In the genomic region with DNA sequence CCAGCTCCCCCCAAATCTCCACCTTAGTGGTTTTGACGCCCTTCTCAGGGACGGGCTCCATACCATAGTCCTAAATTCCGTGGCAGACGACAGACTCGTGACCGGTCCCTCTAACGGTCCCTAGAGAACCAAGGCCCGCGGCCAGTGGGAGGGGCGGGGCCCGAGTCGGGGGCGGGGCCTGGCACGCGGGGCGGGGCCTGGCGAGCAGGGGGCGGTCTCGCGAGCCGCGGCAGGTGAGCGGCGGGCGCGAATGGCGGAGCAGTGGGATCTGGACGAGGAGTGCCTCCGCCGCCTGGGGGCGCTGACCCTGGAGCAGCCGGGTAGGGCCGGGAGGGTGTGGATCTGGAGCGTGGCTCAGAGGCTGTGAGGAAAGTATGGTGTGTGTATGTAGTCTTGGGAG, we compare ENCODE assay signal across 8 mouse cellular contexts. TPM values are rescaled to one million over a fixed set of nuclear protein-coding genes. Genes with fewer than 3 reads are reported as not detected.
DNase-seq lines count a peak whose midpoint lies in the region; ATAC-seq and TF ChIP-seq lines count a peak whose summit lies in the region.

A gene (minus strand): TSS at position 112 of the 400 bp plus-strand sequence.
A gene (plus strand): TSS at position 181 of the 400 bp plus-strand sequence.

- H3K36me3 ChIP-seq in E14TG2a.4 (ENCODE audit: insufficient read depth, low read length): no peaks in the 10 kb centered on the region
- no peaks in the 10 kb centered on the region for H3K36me3 ChIP-seq in embryonic facial prominence, embryonic 12.5 days
- no peaks in the 10 kb centered on the region for H3K36me3 ChIP-seq in heart, embryonic 13.5 days
- H3K36me3 ChIP-seq in kidney, embryonic 16.5 days (ENCODE audit: insufficient read depth, low read length): no peaks in the 10 kb centered on the region

- peaks cover 11% of the 10 kb centered on the region for H3K9me3 ChIP-seq in E14TG2a.4 (ENCODE audit: low read length)
- H3K9me3 ChIP-seq in embryonic facial prominence, embryonic 12.5 days: no peaks in the 10 kb centered on the region
- peaks cover 3% of the 10 kb centered on the region; the same call in 1 of the 2 replicates for H3K9me3 ChIP-seq in heart, embryonic 13.5 days
- no peaks in the 10 kb centered on the region for H3K9me3 ChIP-seq in kidney, embryonic 16.5 days (ENCODE audit: low read length)

- peaks cover 11% of the 10 kb centered on the region for H3K4me1 ChIP-seq in E14TG2a.4 (replicated peaks; ENCODE audit: low read depth, low read length)
- H3K4me1 ChIP-seq in embryonic facial prominence, embryonic 12.5 days: peaks cover 6% of the 10 kb centered on the region; the same call in 1 of the 2 replicates
- peaks cover 7% of the 10 kb centered on the region for H3K4me1 ChIP-seq in heart, embryonic 13.5 days
- H3K4me1 ChIP-seq in kidney, embryonic 16.5 days (ENCODE audit: insufficient read depth, low read length): peaks cover 8% of the 10 kb centered on the region

- no peak within 1 kb of the TSS for H3K27ac ChIP-seq in embryonic facial prominence, embryonic 12.5 days
- no peak within 1 kb of the TSS for H3K27ac ChIP-seq in heart, embryonic 13.5 days (replicated peaks)
- H3K27ac ChIP-seq in kidney, embryonic 16.5 days (ENCODE audit: low read length): no peak within 1 kb of the TSS

- no peak within 1 kb of the TSS for H3K9ac ChIP-seq in embryonic facial prominence, embryonic 12.5 days
- 0 out of 2 replicates have a peak within 1 kb of the TSS, but pooled peaks have one; percentile 21 for H3K9ac ChIP-seq in heart, embryonic 13.5 days
- 0 out of 2 replicates have a peak within 1 kb of the TSS, but pooled peaks have one; percentile 31 for H3K9ac ChIP-seq in kidney, embryonic 16.5 days (replicated peaks; ENCODE audit: low read length)

- WGBS in embryonic facial prominence, embryonic 12.5 days: 3% methylated on average over 34 of the region's 34 CpGs
- 2% methylated on average over 34 of the region's 34 CpGs for WGBS in heart, embryonic 13.5 days
- WGBS in kidney, embryonic 16.5 days: 2% methylated on average over 29 of the region's 34 CpGs

- H3K4me2 ChIP-seq in embryonic facial prominence, embryonic 12.5 days (replicated peaks): peak within 1 kb of the TSS; percentile 55
- peak within 1 kb of the TSS; percentile 70 for H3K4me2 ChIP-seq in heart, embryonic 13.5 days
- H3K4me2 ChIP-seq in kidney, embryonic 16.5 days (replicated peaks; ENCODE audit: low read depth, low read length): peak within 1 kb of the TSS; percentile 67

- H3K4me3 ChIP-seq in E14TG2a.4 (replicated peaks; ENCODE audit: low read length): peak within 1 kb of the TSS; percentile 72
- H3K4me3 ChIP-seq in embryonic facial prominence, embryonic 12.5 days: peak within 1 kb of the TSS; percentile 29
- peak within 1 kb of the TSS; percentile 42 for H3K4me3 ChIP-seq in heart, embryonic 13.5 days
- H3K4me3 ChIP-seq in kidney, embryonic 16.5 days (ENCODE audit: low read length): peak within 1 kb of the TSS; percentile 45

- H3K27me3 ChIP-seq in E14TG2a.4 (ENCODE audit: insufficient read depth, low read length): peaks cover 18% of the 10 kb centered on the region
- peaks cover 27% of the 10 kb centered on the region for H3K27me3 ChIP-seq in embryonic facial prominence, embryonic 12.5 days
- H3K27me3 ChIP-seq in heart, embryonic 13.5 days (replicated peaks): peaks cover 43% of the 10 kb centered on the region
- H3K27me3 ChIP-seq in kidney, embryonic 16.5 days (ENCODE audit: insufficient read depth, low read length): peaks cover 23% of the 10 kb centered on the region

- DNase-seq in adrenal gland, postnatal 4 days (ENCODE audit: low spot score in 2 of 2): peak; percentile 16 to 36
- peak; percentile 72 for DNase-seq in lung, postnatal 14 days
- peak; percentile 29 for DNase-seq in spleen, adult 12 weeks (ENCODE audit: low spot score)
- no peak for DNase-seq in layer of hippocampus, adult 9-10 months (ENCODE audit: low spot score)

- ATAC-seq in embryonic facial prominence, embryonic 12.5 days (ENCODE audit: insufficient number of reproducible peaks, insufficient read depth, low FRiP score, low TSS enrichment): 0 out of 2 replicates have a peak, but pooled peaks have one; percentile 83
- ATAC-seq in heart, embryonic 13.5 days (ENCODE audit: extremely low read depth, insufficient number of reproducible peaks, low FRiP score, low TSS enrichment): peak; percentile 46
- peak; percentile 84 for ATAC-seq in kidney, embryonic 16.5 days (ENCODE audit: low FRiP score, low TSS enrichment)

- peak; percentile 10; the same call in 1 of the 2 replicates for TF ChIP-seq CTCF in E14TG2a.4 (conservative IDR thresholded peaks at IDR 0.05; ENCODE audit: low read length)

RNA-seq across cellular contexts. Expression of the first gene that starts in this region (rescaled TPM):
- total RNA-seq in adrenal gland, postnatal 4 days (2021): not detected
- not detected in 2 replicates for polyA plus RNA-seq in embryonic facial prominence, embryonic 12.5 days (2016; fragmentation: Nextera tagmentation; extraction: Ambion mirVana)
- polyA plus RNA-seq in heart, embryonic 13.5 days (2015; fragmentation: Nextera tagmentation; extraction: Ambion mirVana): not detected in 2 replicates
- polyA plus RNA-seq in kidney, embryonic 16.5 days (2015; fragmentation: Nextera tagmentation; extraction: Ambion mirVana): not detected in 2 replicates

RNA-seq across cellular contexts. Expression of the second gene that starts in this region (rescaled TPM):
- total RNA-seq in adrenal gland, postnatal 4 days (2021): 1 to 10 TPM; 5.4 to 6.4 TPM
- 0.18 and 0.31 TPM in 2 replicates for polyA plus RNA-seq in embryonic facial prominence, embryonic 12.5 days (2016; fragmentation: Nextera tagmentation; extraction: Ambion mirVana)
- 0.08 and 0.28 TPM in 2 replicates for polyA plus RNA-seq in heart, embryonic 13.5 days (2015; fragmentation: Nextera tagmentation; extraction: Ambion mirVana)
- 0.17 and 0.41 TPM in 2 replicates for polyA plus RNA-seq in kidney, embryonic 16.5 days (2015; fragmentation: Nextera tagmentation; extraction: Ambion mirVana)

Comparison
In these comparisons a context has a peak if more than half of its experiments do, and no peak if none do; other contexts are left out.
1. Peak in ATAC-seq, H3K4me3 ChIP-seq and H3K4me2 ChIP-seq in embryonic facial prominence, embryonic 12.5 days; RNA of the genes that start here not detected or under 1 TPM.
2. Peak in ATAC-seq, H3K4me3 ChIP-seq, H3K9ac ChIP-seq and H3K4me2 ChIP-seq in heart, embryonic 13.5 days; RNA of the genes that start here not detected or under 1 TPM.
3. Peak in ATAC-seq, H3K4me3 ChIP-seq, H3K9ac ChIP-seq and H3K4me2 ChIP-seq in kidney, embryonic 16.5 days; RNA of the genes that start here not detected or under 1 TPM.